Mouse (Mus musculus): ENCODE data around the gene Acap2. TPM values are rescaled to one million over a fixed set of nuclear protein-coding genes. Genes with fewer than 3 reads are reported as not detected.

Gene Acap2
- total RNA-seq, 2 experiments from 2014 or later: 110 to 121 TPM

- intact Hi-C loops (cut with DNase I): no loop called here
- no peak for DNase-seq (ENCODE audit: low spot score in 2 of 2)
Measured at GRCm38 (mm10) chr16:31174880-31175638, 26.0 kb downstream of the Acap2 start.

- intact Hi-C loops (cut with DNase I): no loop called here
- no peak for DNase-seq (ENCODE audit: low spot score in 2 of 2)
Measured at GRCm38 (mm10) chr16:31172229-31172628, 28.8 kb downstream of the Acap2 start.

GRCm38 (mm10) chr16:31171418-31171817 lies 29.6 kb downstream of the Acap2 start:
- DNase-seq (ENCODE audit: low spot score in 2 of 2): no peak
- intact Hi-C loops (cut with DNase I): no loop called here

DNA sequence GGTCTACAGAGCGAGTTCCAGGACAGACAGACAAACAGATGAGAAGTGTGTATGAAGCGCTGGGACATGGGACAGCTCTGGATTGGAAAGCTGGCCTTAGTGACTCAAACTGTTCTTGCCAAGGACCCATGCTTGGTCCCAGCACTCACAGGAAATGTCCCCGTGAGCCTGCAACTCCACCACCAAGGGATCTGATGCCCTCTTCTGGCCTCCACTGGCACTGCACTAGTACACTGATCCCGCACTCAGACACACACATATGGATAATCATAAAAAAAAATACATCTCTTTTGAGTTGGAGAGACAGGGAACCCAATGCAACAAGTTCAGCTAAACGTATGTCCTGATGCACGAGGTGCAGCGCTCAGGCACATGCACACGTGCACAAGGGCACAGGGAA lies 30.7 kb downstream of the Acap2 start:
- DNase-seq (ENCODE audit: low spot score in 2 of 2): no peak
- intact Hi-C loops (cut with DNase I): no loop called here

DNA sequence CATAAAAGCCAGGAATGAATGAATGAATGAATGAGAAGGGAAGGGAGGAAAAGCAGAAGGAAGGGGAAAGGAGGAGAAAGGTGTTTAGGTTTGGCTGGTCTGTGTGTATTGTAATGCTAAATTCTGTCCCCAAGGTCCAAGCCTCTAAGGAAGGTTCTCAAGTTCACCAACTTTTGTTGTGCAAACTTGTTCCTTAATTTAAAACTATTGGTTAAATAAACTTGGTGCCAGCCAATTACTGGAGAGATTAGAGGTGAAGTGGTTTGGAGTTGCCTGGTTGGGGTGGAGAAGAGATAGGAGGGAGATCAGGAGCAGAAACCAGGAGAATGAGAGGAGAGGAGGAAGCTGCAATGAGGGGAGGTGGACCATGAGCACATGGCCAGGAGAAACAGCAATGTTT lies 31.4 kb downstream of the Acap2 start:
- intact Hi-C loops (cut with DNase I): no loop called here
- DNase-seq (ENCODE audit: low spot score in 2 of 2): no peak

DNA sequence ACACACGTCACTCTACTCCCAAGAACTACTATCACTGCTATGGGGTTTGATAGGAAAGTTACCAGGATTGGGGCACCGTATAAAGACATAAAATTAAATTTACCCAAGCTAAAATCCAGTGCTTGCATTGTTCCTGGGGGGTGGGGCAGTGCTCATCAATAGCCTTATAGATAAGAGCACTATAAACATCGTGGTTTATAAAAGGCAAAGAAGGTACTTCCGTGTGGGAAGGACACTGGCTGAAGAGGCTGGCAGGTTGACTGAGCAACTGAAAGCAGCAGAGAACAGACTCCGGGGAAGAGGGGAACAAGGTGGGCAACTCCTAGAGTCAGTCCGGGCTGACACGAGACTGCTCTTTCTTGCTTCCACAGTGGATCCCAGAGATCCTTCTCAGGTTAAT lies 33.1 kb downstream of the Acap2 start:
- DNase-seq (ENCODE audit: low spot score in 2 of 2): no peak
- intact Hi-C loops (cut with DNase I): no loop called here

DNA sequence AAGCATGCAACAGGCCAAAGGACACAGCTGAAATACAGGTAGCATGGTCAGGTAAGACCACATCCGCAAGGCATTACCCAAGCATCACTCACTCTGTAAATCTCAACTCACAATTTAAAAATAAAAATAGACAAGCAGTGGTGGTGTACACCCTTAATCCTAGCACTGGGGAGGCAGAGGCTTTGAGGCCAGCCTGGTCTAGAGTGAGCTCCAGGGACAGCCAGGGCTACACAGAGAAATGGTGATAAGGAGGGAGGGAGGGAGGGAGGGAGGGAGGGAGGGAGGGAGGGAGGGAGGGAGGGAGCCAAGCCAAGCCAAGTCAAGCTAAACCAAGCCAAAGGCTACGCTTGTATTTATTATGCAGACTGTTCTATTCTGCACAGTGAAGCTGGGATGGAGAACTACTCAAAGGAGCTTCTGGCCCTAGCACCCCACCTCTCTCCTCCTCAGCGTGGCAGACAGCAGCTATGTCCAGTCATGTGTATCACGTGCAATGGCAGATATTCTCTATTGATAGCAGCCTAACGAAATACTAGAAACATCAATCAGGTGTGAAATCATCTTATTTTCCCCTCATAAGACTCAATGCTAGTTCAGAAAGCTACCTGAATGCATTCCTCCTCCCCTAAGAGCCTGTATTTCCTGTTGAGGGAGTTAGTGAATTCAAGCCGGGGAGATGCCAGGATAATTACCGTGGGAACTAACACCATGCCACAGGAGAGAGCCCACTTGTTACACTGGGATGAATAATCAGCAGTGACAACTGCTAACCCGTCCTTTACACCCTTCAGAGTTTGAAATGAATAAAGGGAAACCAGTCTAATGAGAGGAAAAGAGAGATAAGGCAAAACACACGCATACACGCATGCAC lies 33.8 kb downstream of the Acap2 start:
- no peak for DNase-seq (ENCODE audit: low spot score in 2 of 2)
- intact Hi-C loops (cut with DNase I): no loop called here

GRCm38 (mm10) chr16:31165907-31166306 lies 35.1 kb downstream of the Acap2 start:
- DNase-seq (ENCODE audit: low spot score in 2 of 2): no peak

GRCm38 (mm10) chr16:31165467-31165866 lies 35.6 kb downstream of the Acap2 start:
- no peak for DNase-seq (ENCODE audit: low spot score in 2 of 2)
- intact Hi-C loops (cut with DNase I): no loop called here

More at GRCm38 (mm10) chr16:31165907-31166306, 35.1 kb downstream of the Acap2 start:
- intact Hi-C loops (cut with DNase I): no loop called here

- intact Hi-C loops (cut with DNase I): no loop called here
Measured at GRCm38 (mm10) chr16:31164125-31164524, 36.9 kb downstream of the Acap2 start.

GRCm38 (mm10) chr16:31160486-31160885 lies 40.6 kb downstream of the Acap2 start:
- intact Hi-C loops (cut with DNase I): no loop called here
- no peak for DNase-seq (ENCODE audit: low spot score in 2 of 2)

More at GRCm38 (mm10) chr16:31164125-31164524, 36.9 kb downstream of the Acap2 start:
- no peak for DNase-seq (ENCODE audit: low spot score in 2 of 2)

DNA sequence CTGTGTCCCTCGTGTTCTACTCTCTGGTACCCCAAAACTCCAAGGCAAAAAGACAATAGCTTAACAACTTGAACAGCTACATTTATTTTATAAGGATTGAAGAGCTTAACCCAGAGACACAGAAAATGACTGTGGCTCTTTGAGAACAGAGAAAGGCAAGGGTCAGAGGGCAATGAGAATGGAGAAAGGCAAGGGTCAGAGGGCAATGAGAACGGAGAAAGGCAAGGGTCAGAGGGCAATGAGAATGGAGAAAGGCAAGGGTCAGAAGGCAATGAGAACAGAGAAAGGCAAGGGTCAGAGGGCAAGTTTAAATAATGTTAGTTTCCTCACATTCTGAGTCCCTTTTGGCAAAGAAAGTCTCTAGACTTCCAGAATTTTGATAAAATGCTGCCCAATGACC lies 41.6 kb downstream of the Acap2 start:
- no peak for DNase-seq (ENCODE audit: low spot score in 2 of 2)
- intact Hi-C loops (cut with DNase I): no loop called here

DNA sequence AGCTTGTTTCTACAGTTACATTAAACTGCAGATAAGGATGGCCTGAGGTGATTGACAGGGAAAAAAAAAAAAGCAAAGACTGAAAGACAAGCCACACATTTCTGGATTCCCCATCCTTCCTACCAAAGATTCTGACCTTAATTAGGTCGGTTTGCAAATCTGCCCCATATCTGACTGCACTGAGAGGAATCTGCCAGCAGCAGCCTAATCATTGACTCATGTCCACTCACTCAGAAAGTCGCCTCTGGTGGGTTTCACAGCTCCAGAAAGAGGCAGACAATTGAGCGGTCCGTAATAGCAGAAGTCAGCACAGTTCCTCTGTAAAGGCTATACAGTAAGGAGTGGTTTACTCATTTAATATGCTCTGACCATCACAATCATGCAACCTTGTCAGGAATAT lies 51.2 kb downstream of the Acap2 start:
- no peak for DNase-seq (ENCODE audit: low spot score in 2 of 2)
- intact Hi-C loops (cut with DNase I): no loop called here

- intact Hi-C loops (cut with DNase I): no loop called here
- no peak for DNase-seq (ENCODE audit: low spot score in 2 of 2)
Measured at GRCm38 (mm10) chr16:31148891-31149290, 52.2 kb downstream of the Acap2 start.

DNA sequence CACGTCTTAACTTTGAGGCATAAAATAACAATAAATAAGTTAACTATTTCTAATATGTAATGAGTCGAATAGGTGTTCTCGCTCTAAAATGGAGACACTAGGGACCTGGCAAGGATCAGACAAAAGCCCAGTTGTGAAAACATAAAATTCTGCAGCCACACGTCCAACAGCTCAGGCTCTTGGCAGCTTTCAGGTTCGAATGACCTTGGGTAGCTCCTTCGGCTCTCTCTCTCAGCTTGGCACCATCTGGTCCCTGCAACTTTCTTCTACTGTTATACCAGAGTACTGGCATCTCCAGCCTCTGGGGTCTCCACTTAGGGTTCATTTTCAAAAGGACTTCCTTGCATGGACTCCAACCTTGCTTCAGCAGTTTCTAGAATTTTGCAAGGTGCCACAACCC lies 53.3 kb downstream of the Acap2 start:
- DNase-seq (ENCODE audit: low spot score in 2 of 2): no peak
- intact Hi-C loops (cut with DNase I): no loop called here

- no peak for DNase-seq (ENCODE audit: low spot score in 2 of 2)
- intact Hi-C loops (cut with DNase I): no loop called here
Measured at GRCm38 (mm10) chr16:31141916-31142315, 59.1 kb downstream of the Acap2 start.

GRCm38 (mm10) chr16:31136616-31137253 lies 64.3 kb downstream of the Acap2 start:
- intact Hi-C loops (cut with DNase I): no loop called here

DNA sequence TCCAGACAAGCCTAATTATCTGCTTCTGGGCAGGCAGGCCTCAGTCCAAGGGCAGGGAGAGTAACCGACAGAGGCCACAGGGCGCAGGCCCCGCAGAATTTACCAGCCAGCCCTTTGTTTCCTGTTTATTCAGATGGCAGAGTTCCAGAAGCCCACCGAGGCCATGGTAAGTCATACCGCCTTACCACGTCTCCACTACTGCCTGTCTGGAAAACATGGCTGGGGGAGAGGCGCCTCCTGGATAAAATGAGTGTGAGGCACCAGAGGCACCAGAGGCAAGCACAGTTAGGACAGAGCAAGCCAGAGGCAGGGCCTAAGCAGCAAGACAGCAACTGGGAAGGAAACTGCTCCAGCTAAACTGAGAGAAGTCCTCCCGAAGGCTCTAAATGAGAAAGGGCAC lies 65.5 kb downstream of the Acap2 start:
- DNase-seq (ENCODE audit: low spot score in 2 of 2): no peak
- intact Hi-C loops (cut with DNase I): no loop called here

More at GRCm38 (mm10) chr16:31136616-31137253, 64.3 kb downstream of the Acap2 start:
- no peak for DNase-seq (ENCODE audit: low spot score in 2 of 2)

- no peak for DNase-seq (ENCODE audit: low spot score in 2 of 2)
- intact Hi-C loops (cut with DNase I): no loop called here
Measured at GRCm38 (mm10) chr16:31131531-31131930, 69.5 kb downstream of the Acap2 start.

GRCm38 (mm10) chr16:31128116-31128515 lies 72.9 kb downstream of the Acap2 start:
- DNase-seq (ENCODE audit: low spot score in 2 of 2): peak in 1 of 2 experiments; percentile 50
- intact Hi-C loops (cut with DNase I): loop anchor here (5.0 to 10.0 kb wide), 2 partner anchors 227 to 1366 kb away; no protein-coding TSS in a partner anchor

Measured in left cerebral cortex, postnatal 25 days (tissue).